Comparison of ENCODE assay signal across 8 mouse cellular contexts in genomic region chr17:84791156-84791555, GRCm38 (mm10). TPM values are rescaled to one million over a fixed set of nuclear protein-coding genes. Genes with fewer than 3 reads are reported as not detected.
A peak's percentile ranks its signal among the peaks of the same experiment; 100 is the strongest.
DNase-seq lines count a peak whose midpoint lies in the region; ATAC-seq and TF ChIP-seq lines count a peak whose summit lies in the region.

No protein-coding gene starts in this region.

- dilution Hi-C loops in CH12.LX (cut with MboI; ENCODE audit: extremely low pct_ligation_motif_present, extremely low pct_unique_long_range_greater_than_20kb, low sequenced_read_pairs): no loop called here

- H3K27me3 ChIP-seq in cerebellum, adult 2 months (ENCODE audit: control insufficient read depth, insufficient read depth, low read length): no peaks in the 10 kb centered on the region
- no peaks in the 10 kb centered on the region for H3K27me3 ChIP-seq in CH12.LX (replicated peaks)
- H3K27me3 ChIP-seq in embryonic facial prominence, embryonic 14.5 days (replicated peaks; ENCODE audit: control insufficient read depth, insufficient read depth, low read length): no peaks in the 10 kb centered on the region
- H3K27me3 ChIP-seq in hindbrain, embryonic 16.5 days (replicated peaks; ENCODE audit: control insufficient read depth, insufficient read depth, low read length): no peaks in the 10 kb centered on the region

- H3K36me3 ChIP-seq in CH12.LX (replicated peaks in 1 of 2; ENCODE audit: control insufficient read depth in 1 of 2, insufficient read depth in 1 of 2, low read length in 1 of 2) (peaks cover 17 to 37% of the 10 kb centered on the region in 2 experiments), macrophage (ENCODE audit: inconsistent target) (no peaks in the 10 kb centered on the region)
- H3K36me3 ChIP-seq in embryonic facial prominence, embryonic 14.5 days (ENCODE audit: control insufficient read depth, insufficient read depth, low read length): no peaks in the 10 kb centered on the region
- H3K36me3 ChIP-seq in hindbrain, embryonic 16.5 days (ENCODE audit: control insufficient read depth, insufficient read depth, low read length): no peaks in the 10 kb centered on the region

- no peaks in the 10 kb centered on the region for H3K9me3 ChIP-seq in CH12.LX (replicated peaks; ENCODE audit: low read length)
- no peaks in the 10 kb centered on the region for H3K9me3 ChIP-seq in embryonic facial prominence, embryonic 14.5 days (ENCODE audit: control insufficient read depth, low read length)
- H3K9me3 ChIP-seq in hindbrain, embryonic 16.5 days (ENCODE audit: control insufficient read depth, low read length): no peaks in the 10 kb centered on the region

- H3K9ac ChIP-seq in CH12.LX (ENCODE audit: insufficient read depth, low read depth): peak overlapping the region; percentile 79
- H3K9ac ChIP-seq in embryonic facial prominence, embryonic 14.5 days (ENCODE audit: low read depth, low read length): peak overlapping the region; percentile 93
- peak overlapping the region; percentile 67 for H3K9ac ChIP-seq in hindbrain, embryonic 16.5 days (ENCODE audit: low read depth, low read length)

- H3K79me2 ChIP-seq in CH12.LX (replicated peaks; ENCODE audit: control insufficient read depth, extremely low read depth, insufficient read depth, poor library complexity, severe bottlenecking) (peaks cover 41% of the 10 kb centered on the region), macrophage (ENCODE audit: inconsistent target) (peaks cover 41% of the 10 kb centered on the region)

- peak overlapping the region; percentile 92 for H3K4me2 ChIP-seq in CH12.LX (ENCODE audit: insufficient read depth, low read depth, poor library complexity, severe bottlenecking)
- peak overlapping the region; percentile 92 for H3K4me2 ChIP-seq in embryonic facial prominence, embryonic 14.5 days (ENCODE audit: low read depth, low read length)
- H3K4me2 ChIP-seq in hindbrain, embryonic 16.5 days (ENCODE audit: low read length): peak overlapping the region; percentile 91

- H3K4me3 ChIP-seq in cerebellum, adult 2 months (replicated peaks; ENCODE audit: insufficient read depth, low read depth, low read length): peak overlapping the region; percentile 78
- peak overlapping the region; percentile 61 to 99 (median 73) for H3K4me3 ChIP-seq in CH12.LX (replicated peaks in 1 of 3; ENCODE audit: low read depth in 2 of 3, low read length in 2 of 3, poor library complexity in 1 of 3)
- H3K4me3 ChIP-seq in embryonic facial prominence, embryonic 14.5 days (ENCODE audit: low read depth, low read length): peak overlapping the region; percentile 100
- H3K4me3 ChIP-seq in hindbrain, embryonic 16.5 days (ENCODE audit: low read length): peak overlapping the region; percentile 83
- peak overlapping the region; percentile 97 for H3K4me3 ChIP-seq in macrophage (ENCODE audit: inconsistent target)

- peak; percentile 22; the same call in 1 of the 2 replicates for ATAC-seq in embryonic facial prominence, embryonic 14.5 days (ENCODE audit: low read depth)
- peak; percentile 35 for ATAC-seq in hindbrain, embryonic 16.5 days

- TF ChIP-seq CTCF in cerebellum, adult 2 months (IDR thresholded peaks at IDR 0.05; ENCODE audit: borderline replicate concordance, insufficient read depth, low read depth, low read length): no peak
- no peak for TF ChIP-seq CTCF in CH12.LX (conservative IDR thresholded peaks at IDR 0.05 in 1 of 2, IDR thresholded peaks at IDR 0.05 in 1 of 2; ENCODE audit: low read depth in 2 of 2, low read length in 2 of 2)

- TF ChIP-seq POLR2A in cerebellum, adult 2 months (IDR thresholded peaks at IDR 0.05; ENCODE audit: borderline replicate concordance, insufficient read depth, low read length): no peak
- no peak for TF ChIP-seq POLR2A in CH12.LX (IDR thresholded peaks at IDR 0.05; ENCODE audit: low read depth, low read length)

- DNase-seq in cerebellum, adult 2 months: peak; percentile 22 to 40
- DNase-seq in cerebellum, adult 9-11 months: no peak
- peak; percentile 27 for DNase-seq in CH12.LX (ENCODE audit: extremely low read depth)
- peak; percentile 20 for DNase-seq in embryonic facial prominence, embryonic 14.5 days (ENCODE audit: low spot score)
- no peak for DNase-seq in right cerebral cortex, postnatal 4 days
- no peak for DNase-seq in ovary, postnatal 14 days (ENCODE audit: low spot score)

- WGBS in cerebellum, adult 2 months: under 1% methylated on average over 8 of the region's 8 CpGs
- WGBS in embryonic facial prominence, embryonic 14.5 days: 7% methylated on average over 8 of the region's 8 CpGs
- WGBS in hindbrain, embryonic 16.5 days: 7% methylated on average over 8 of the region's 8 CpGs
- 0% methylated on average over 8 of the region's 8 CpGs for WGBS in macrophage (ENCODE audit: missing documents)

- in situ Hi-C loops in CH12.LX (cut with MboI; ENCODE audit: low pct_ligation_motif_present, low pct_unique_long_range_greater_than_20kb, low sequenced_read_pairs): no loop called here

- H3K27ac ChIP-seq in cerebellum, adult 2 months (ENCODE audit: insufficient read depth, low read length): peak overlapping the region; percentile 4; the same call in 1 of the 2 replicates
- H3K27ac ChIP-seq in CH12.LX (ENCODE audit: insufficient read depth, low read depth): no peak overlapping the region
- H3K27ac ChIP-seq in embryonic facial prominence, embryonic 14.5 days (replicated peaks; ENCODE audit: low read depth, low read length): peak overlapping the region; percentile 86
- peak overlapping the region; percentile 83 for H3K27ac ChIP-seq in hindbrain, embryonic 16.5 days (ENCODE audit: low read depth, low read length)
- H3K27ac ChIP-seq in macrophage: peak overlapping the region; percentile 94

- peaks cover 8% of the 10 kb centered on the region; the same call in 1 of the 2 replicates for H3K4me1 ChIP-seq in cerebellum, adult 2 months (ENCODE audit: control insufficient read depth, insufficient read depth, low read length)
- peaks cover 9 to 35% of the 10 kb centered on the region in 2 experiments for H3K4me1 ChIP-seq in CH12.LX (ENCODE audit: control insufficient read depth in 1 of 2, insufficient read depth in 2 of 2)
- H3K4me1 ChIP-seq in embryonic facial prominence, embryonic 14.5 days (ENCODE audit: control insufficient read depth, insufficient read depth, low read length): peaks cover 9% of the 10 kb centered on the region
- H3K4me1 ChIP-seq in hindbrain, embryonic 16.5 days (ENCODE audit: control insufficient read depth, insufficient read depth, low read depth, low read length): peaks cover 21% of the 10 kb centered on the region

- TF ChIP-seq EP300 in CH12.LX (IDR thresholded peaks at IDR 0.05; ENCODE audit: low read length): no peak

- TF ChIP-seq RAD21 in CH12.LX (IDR thresholded peaks at IDR 0.05; ENCODE audit: low read depth, low read length): no peak

TF ChIP-seq in CH12.LX, 34 proteins besides CTCF, POLR2A, EP300 and RAD21:
- TF ChIP-seq MAZ (IDR thresholded peaks at IDR 0.05; ENCODE audit: low read depth, low read length): no peak
- no peak for TF ChIP-seq SMC3 (IDR thresholded peaks at IDR 0.05; ENCODE audit: low read depth, low read length)

RNA-seq across cellular contexts. Expression of gene Lrpprc, which starts 0.6 kb away (rescaled TPM):
- polyA plus RNA-seq in cerebellum, adult 2 months (2012; rRNA removed): 39.6 and 40.3 TPM in 2 replicates
- total RNA-seq in CH12.LX (2012; rRNA removed) (54.4 and 68.1 TPM in 2 replicates), CH12.LX (2014; rRNA removed) (65.9 and 73.1 TPM in 2 replicates)
- polyA plus RNA-seq in CH12.LX (2012; ENCODE audit: insufficient read length, low read depth) (61.4 and 73.8 TPM in 2 replicates), macrophage (2018) (21.0 to 37.1 TPM (median 22.2 TPM) in 3 replicates)
- 37.8 and 43.2 TPM in 2 replicates for polyA plus RNA-seq in embryonic facial prominence, embryonic 14.5 days (2014; fragmentation: Nextera tagmentation; extraction: Ambion mirVana)
- 43.4 and 50.2 TPM in 2 replicates for polyA plus RNA-seq in hindbrain, embryonic 16.5 days (2015; fragmentation: Nextera tagmentation; extraction: Ambion mirVana)
- 10 to 100 TPM; 29.3 to 88.1 (median 57.0) TPM for total RNA-seq in macrophage (2018; cell fraction: chromatin; rRNA removed)
- 10 to 100 TPM; 17.5 to 38.2 (median 26.0) TPM for total RNA-seq in macrophage (2018; cell fraction: cytosol; rRNA removed)
- 10 to 100 TPM; 20.6 to 69.4 (median 35.8) TPM for total RNA-seq in macrophage (2018; cell fraction: nucleus; rRNA removed)

Comparison
In these comparisons a context has a peak if more than half of its experiments do, and no peak if none do; other contexts are left out.
1. DNase-seq: peak in cerebellum, adult 2 months (2 of 2), CH12.LX (single experiment) and embryonic facial prominence, embryonic 14.5 days (single experiment); none in cerebellum, adult 9-11 months (single experiment), right cerebral cortex, postnatal 4 days (single experiment) and ovary, postnatal 14 days (single experiment).
2. Peak in every context shown above with its lines, with median percentiles within 50 percentile points of each other: H3K4me3 ChIP-seq, H3K4me2 ChIP-seq and H3K9ac ChIP-seq.